Mouse (Mus musculus) liver, adult 2 months (tissue): ENCODE measurements at regions not wholly inside any gene's neighbourhood (a gene's known extent, or its start where the extent isn't known, plus 50 kb on each side); places are given as distances from the start of the nearest gene placed in this dataset.

ENCODE experiments used
- DNase-seq: peaks from one replicate; pipeline ENCODE4 v3.0.0-alpha.2; 2011; ENCODE audit warnings: low read depth, low spot score; ENCODE audit errors: extremely low read depth
- H3K27ac ChIP-seq: fragments of 200-500 bp; replicated peaks from 2 replicates; pipeline ENCODE4 v1.5.1; 2012; ENCODE audit warnings: low read depth, mild to moderate bottlenecking, control low read depth, inconsistent platforms, low read length; ENCODE audit not compliant: insufficient read depth
- H3K27me3 ChIP-seq: fragments of 200-500 bp; 2 replicates; pipeline ENCODE4 v1.6.1; 2012; ENCODE audit warnings: mild to moderate bottlenecking, moderate library complexity, low read length, inconsistent platforms; ENCODE audit not compliant: control insufficient read depth, insufficient read depth
- H3K36me3 ChIP-seq: fragments of 200-500 bp; 2 replicates; pipeline ENCODE4 v1.6.1; 2012; ENCODE audit warnings: low read length, inconsistent platforms; ENCODE audit not compliant: control insufficient read depth, insufficient read depth
- H3K4me1 ChIP-seq: fragments of 200-500 bp; 2 replicates; pipeline ENCODE4 v1.6.1; 2011; ENCODE audit warnings: low read length; ENCODE audit not compliant: control insufficient read depth, insufficient read depth
- H3K4me3 ChIP-seq: fragments of 200-500 bp; 2 replicates; pipeline ENCODE4 v1.5.1; 2011; ENCODE audit warnings: low read depth, mild to moderate bottlenecking, control low read depth, low read length, moderate library complexity; ENCODE audit not compliant: insufficient read depth
- H3K79me2 ChIP-seq: fragments of 200-500 bp; 2 replicates; pipeline ENCODE4 v1.6.1; 2012; ENCODE audit warnings: inconsistent platforms, mild to moderate bottlenecking, low read length, moderate library complexity; ENCODE audit not compliant: control insufficient read depth, insufficient read depth
- H3K9ac ChIP-seq: fragments of 200-500 bp; 2 replicates; pipeline ENCODE4 v1.6.1; 2012; ENCODE audit warnings: low read depth, mild to moderate bottlenecking, control low read depth, inconsistent platforms, low read length
- CTCF ChIP-seq: fragments of 200-500 bp; IDR thresholded peaks from 2 replicates; pipeline ENCODE4 v1.5.1; 2011; ENCODE audit warnings: low read depth, low read length, control low read depth
- POLR2A ChIP-seq: fragments of 200-500 bp; IDR thresholded peaks from 2 replicates; pipeline ENCODE4 v1.6.1; 2011; ENCODE audit warnings: low read length, control low read depth; ENCODE audit not compliant: insufficient read depth; ENCODE audit errors: extremely low read depth
- WGBS: fragments of 180-500 bp; shearing (Covaris S2); methylation state at CpG from one replicate; pipeline ENCODE4 v1.1.7; 2018; 5-methylcytosine and 5-hydroxymethylcytosine counted together

GRCm38 (mm10) chr8:8562268-8562667 is 98.8 kb downstream of the Efnb2 start:
- DNase-seq: no peak
- Histone ChIP-seq H3K9ac (no peak overlapping the region), H3K27ac (no peak overlapping the region), H3K36me3 (no peaks in the 10 kb centered on the region), H3K79me2 (no peaks in the 10 kb centered on the region), H3K27me3 (no peaks in the 10 kb centered on the region), H3K4me1 (no peaks in the 10 kb centered on the region), H3K4me3 (no peak overlapping the region)
- 71% methylated on average over 7 of the region's 7 CpGs for WGBS
- TF ChIP-seq CTCF (no peak), POLR2A (no peak)

- no peaks in the 10 kb centered on the region for H3K36me3 ChIP-seq
- 86% methylated on average over 7 of the region's 7 CpGs for WGBS
- H3K9ac ChIP-seq: no peak overlapping the region
- H3K27me3 ChIP-seq: no peaks in the 10 kb centered on the region
- no peaks in the 10 kb centered on the region for H3K79me2 ChIP-seq
- no peaks in the 10 kb centered on the region for H3K4me1 ChIP-seq
- DNase-seq: no peak
- H3K4me3 ChIP-seq: no peak overlapping the region
- TF ChIP-seq POLR2A: no peak
- TF ChIP-seq CTCF: no peak
- H3K27ac ChIP-seq: no peak overlapping the region
Measured at GRCm38 (mm10) chr8:8558050-8558449, 103.0 kb downstream of the Efnb2 start.

GRCm38 (mm10) chr8:8556152-8556551 is 104.9 kb downstream of the Efnb2 start:
- Histone ChIP-seq H3K79me2 (no peaks in the 10 kb centered on the region), H3K4me3 (no peak overlapping the region), H3K9ac (no peak overlapping the region), H3K27me3 (no peaks in the 10 kb centered on the region; the same call in 1 of the 2 replicates), H3K4me1 (no peaks in the 10 kb centered on the region), H3K36me3 (no peaks in the 10 kb centered on the region), H3K27ac (no peak overlapping the region)
- DNase-seq: no peak
- TF ChIP-seq CTCF: no peak
- TF ChIP-seq POLR2A: no peak
- WGBS: 87% methylated on average over 10 of the region's 10 CpGs

- no peaks in the 10 kb centered on the region; the same call in 1 of the 2 replicates for H3K27me3 ChIP-seq
- H3K4me1 ChIP-seq: no peaks in the 10 kb centered on the region
- DNase-seq: no peak
- no peaks in the 10 kb centered on the region for H3K36me3 ChIP-seq
- no peaks in the 10 kb centered on the region for H3K79me2 ChIP-seq
- TF ChIP-seq CTCF (no peak), POLR2A (no peak)
- H3K27ac ChIP-seq: no peak overlapping the region
- no peak overlapping the region for H3K4me3 ChIP-seq
- no peak overlapping the region for H3K9ac ChIP-seq
- 90% methylated on average over 5 of the region's 5 CpGs for WGBS
Measured at GRCm38 (mm10) chr8:8554691-8555090, 106.4 kb downstream of the Efnb2 start.

- no peaks in the 10 kb centered on the region for H3K36me3 ChIP-seq
- no peak overlapping the region for H3K9ac ChIP-seq
- no peaks in the 10 kb centered on the region; the same call in 1 of the 2 replicates for H3K27me3 ChIP-seq
- WGBS: 47% methylated on average over 1 of the region's 1 CpGs
- H3K79me2 ChIP-seq: no peaks in the 10 kb centered on the region
- DNase-seq: no peak
- TF ChIP-seq POLR2A (no peak), CTCF (no peak)
- H3K4me1 ChIP-seq: no peaks in the 10 kb centered on the region
- no peak overlapping the region for H3K4me3 ChIP-seq
- no peak overlapping the region for H3K27ac ChIP-seq
Measured at GRCm38 (mm10) chr8:8552779-8553178, 108.3 kb downstream of the Efnb2 start.

GRCm38 (mm10) chr8:8536626-8537025 is 124.4 kb downstream of the Efnb2 start:
- Histone ChIP-seq H3K4me3 (no peak overlapping the region), H3K9ac (no peak overlapping the region), H3K36me3 (no peaks in the 10 kb centered on the region), H3K27me3 (no peaks in the 10 kb centered on the region), H3K4me1 (no peaks in the 10 kb centered on the region), H3K79me2 (no peaks in the 10 kb centered on the region), H3K27ac (no peak overlapping the region)
- no peak for DNase-seq
- TF ChIP-seq POLR2A (no peak), CTCF (no peak)
- 76% methylated on average over 5 of the region's 5 CpGs for WGBS
